Mouse (Mus musculus) monocyte, adult 2 months (primary cell): Measurements from ENCODE around the gene Ube2a.
"Not testable (repeated sequence)": the region's sequence is repeated elsewhere in the genome, so short reads cannot be mapped to it uniquely, and the experiment has no call there.

Experiments used
- DNase-seq, 2 experiments: peaks; one replicate each; pipeline ENCODE4 v3.0.0; 2022; ENCODE audit warnings: low spot score in 2 of 2, low read depth in 1 of 2

The Ube2a gene

DNA sequence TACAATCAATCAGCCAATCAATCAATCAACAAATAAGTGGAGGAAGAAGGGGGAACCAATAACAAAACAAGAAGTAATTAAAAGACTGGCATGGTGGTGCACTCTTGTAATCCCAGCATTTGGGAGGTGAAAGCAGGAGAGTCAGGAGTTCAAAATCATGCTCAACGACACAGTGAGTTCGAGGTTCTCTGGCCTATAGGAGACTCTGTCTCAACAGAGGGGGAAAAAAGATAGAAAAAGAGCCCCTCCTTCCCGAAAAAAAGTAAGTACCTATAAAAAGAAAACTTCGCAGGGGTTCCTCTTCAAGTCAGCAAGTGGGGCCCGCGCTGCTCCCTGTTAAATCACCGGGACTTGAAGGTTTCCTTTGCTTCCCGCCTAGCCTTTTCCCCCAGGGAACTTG is at the start of gene Ube2a, which contains the start of gene C330007P06Rik:
Ube2a (plus strand) TSS at position 136 of the 400 bp plus-strand sequence.
C330007P06Rik (minus strand) TSS at position 347 of the 400 bp plus-strand sequence.
- DNase-seq, result no peak

DNA sequence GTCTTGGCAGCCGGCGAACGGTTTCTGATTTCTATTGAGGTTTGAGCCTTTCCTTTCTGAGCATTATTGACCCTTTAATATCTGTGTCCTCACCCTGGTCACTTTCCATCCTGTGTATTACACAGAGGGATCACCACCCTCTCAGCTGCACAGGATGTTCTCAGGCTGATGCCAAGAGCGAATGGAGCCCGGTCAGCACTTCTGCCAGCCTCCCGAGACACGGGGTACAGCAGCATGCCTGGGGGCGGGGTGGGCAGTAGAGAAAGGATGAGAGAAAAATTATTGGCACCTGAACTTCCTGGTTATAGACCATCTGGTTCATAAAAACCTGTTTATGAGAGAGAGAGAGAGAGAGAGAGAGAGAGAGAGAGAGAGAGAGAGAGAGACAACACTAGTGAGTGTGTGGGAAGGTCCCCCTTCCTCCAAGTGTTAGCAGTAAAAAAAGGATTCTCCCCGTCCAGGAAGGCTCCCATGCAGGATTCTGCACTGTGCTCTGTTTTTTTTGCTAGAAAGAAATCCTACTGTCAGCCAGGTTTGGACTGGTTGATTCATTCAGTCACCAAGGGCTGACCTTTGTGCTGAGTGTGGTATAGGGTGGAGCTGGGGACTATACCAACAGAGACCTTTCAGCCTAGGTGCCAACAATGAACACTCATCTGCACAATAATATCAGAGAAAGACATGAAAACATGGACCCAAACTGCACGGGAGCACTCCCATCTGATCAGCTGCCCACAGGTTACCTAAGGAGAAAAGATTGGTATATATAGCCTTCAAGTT is 49.6 kb upstream of the Ube2a start:
- no peak for DNase-seq

DNA sequence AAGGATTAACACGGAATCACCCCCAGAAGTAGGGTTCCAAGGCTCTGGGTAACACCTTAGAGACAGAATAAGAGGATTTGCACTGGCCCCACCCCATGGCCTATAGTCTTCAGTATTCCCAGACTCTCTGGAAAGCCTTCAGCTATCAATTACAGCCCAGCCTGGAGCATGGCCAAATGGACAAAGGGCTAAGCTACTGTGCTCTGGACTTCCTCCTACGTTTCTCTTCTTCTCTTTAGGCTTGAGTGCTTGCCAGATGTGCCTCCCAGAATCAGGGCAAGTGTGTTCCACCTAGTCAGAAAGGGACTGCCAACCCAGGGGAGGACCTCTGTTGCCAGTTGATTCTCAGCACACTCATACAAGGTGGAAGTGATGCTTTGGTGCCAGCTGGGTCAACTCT is 48.7 kb upstream of the Ube2a start:
- DNase-seq, result no peak

DNA sequence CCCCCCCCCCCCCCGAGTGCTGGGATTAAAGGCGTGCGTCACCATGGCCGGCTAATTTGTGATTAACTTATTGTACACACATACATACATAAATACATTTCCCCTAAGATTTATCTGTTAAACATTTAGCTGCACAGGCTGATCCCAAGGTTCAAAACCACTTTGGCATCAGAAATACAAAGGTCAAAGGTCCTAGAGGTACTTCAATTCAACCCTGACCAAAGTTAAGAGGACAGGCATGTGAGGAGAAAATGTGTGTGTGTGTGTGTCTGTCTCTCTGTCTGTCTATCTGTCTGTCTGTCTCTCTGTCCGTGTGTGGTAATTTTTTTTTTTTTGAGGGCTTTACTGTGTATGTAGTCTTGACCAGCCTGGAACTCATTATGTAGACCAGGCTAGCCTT is 46.8 kb upstream of the Ube2a start:
- no peak for DNase-seq

DNA sequence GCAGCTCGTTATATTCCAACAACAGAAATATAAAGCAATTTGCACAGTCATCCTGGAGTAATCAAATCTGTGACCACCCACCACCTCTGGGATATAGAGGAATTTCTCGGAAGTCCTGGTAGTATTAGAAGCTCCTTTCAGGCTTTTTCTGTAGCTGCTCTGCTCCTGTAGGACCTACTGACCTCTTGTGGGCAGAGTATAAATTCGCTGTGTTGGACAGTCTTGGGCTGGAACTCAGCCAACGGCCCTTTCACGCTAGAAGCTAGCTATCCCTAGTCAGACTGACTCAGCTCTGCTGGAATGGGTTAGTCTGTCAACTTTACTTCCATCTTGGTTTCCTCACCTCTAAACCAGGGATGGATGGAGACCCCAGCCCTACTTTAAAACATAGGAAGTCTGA is 43.4 kb upstream of the Ube2a start:
- no peak for DNase-seq

DNA sequence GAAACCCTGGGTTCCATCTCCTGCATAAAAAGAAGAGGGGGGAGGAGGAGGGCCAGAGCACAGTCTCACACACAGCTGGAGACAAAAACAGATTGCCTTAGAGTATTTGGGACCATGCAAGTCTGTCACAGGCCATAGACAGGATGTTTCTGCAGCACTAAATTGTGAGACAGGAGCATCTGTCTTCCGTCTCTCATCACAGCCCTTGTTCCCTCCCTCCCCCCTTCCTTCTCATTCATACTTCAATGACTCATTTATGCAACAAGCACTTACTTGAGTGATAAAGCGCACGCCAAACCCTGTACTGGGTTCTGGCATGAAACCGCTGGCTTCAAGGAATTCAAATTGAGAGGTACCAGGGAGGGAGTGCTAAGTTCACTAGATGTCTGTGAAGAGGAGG is 42.1 kb upstream of the Ube2a start:
- no peak for DNase-seq

DNA sequence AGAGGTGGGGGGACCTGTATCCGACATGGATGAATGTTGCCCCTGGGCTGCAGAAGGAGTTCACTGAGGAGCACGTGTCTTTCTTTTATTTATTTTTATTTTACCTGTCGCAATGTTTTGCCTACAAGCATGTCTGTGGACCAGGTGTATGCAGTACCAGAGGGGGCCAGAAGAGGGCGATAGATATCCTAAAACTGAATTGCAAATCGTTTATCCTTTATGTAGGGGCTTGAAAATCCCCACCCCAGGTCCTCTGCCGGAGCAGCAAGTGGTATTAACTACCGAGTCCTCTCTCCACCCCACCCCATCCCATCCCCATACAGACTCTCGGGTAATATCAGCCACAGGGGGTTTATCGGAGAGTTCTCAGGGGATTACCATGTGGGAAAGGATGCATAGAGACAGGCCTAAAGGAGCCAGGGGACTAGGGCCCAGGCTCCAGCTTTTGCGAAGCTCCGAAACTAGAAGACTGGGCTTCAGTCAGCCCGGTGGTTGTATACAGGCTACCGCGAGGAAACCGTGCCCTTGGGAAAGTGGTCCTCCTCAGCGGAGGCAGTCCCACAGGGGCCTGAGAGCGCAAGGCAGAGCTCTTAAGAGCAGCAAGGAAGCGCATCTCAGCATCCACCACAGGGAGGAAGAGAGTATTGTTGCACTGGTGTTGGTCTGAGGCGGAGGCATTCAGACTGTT is 40.2 kb upstream of the Ube2a start:
- DNase-seq, result peak in 1 of 2 experiments; percentile 32

DNA sequence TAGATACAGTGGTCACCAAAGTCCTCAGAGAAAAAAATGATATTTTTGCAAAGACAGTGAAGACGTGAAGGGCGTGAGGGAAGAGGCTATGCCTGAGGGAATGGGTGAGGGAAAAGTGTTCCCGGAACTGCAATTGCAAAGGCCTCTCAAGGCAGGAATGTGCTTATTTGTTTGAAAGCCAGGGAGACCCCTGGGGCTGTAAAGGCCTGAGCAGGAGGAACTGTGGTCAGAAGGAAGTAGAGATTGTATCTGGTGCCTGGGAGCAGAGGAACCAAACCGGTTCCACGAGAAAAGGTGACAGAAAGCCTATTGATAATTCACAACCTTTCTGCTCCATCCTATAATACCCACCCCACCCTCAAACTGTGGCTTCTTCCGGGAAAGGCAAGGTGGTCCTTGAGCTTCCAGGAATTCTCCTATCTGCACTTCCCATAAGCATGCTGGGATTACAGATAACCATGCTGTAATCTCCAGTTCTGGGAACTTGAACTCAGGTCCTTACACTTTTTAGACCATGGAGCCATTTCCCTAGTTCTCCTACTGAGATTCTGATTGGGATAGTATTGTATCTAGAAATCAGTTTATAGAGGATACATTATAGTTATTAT is 36.5 kb upstream of the Ube2a start:
- DNase-seq, result no peak

DNA sequence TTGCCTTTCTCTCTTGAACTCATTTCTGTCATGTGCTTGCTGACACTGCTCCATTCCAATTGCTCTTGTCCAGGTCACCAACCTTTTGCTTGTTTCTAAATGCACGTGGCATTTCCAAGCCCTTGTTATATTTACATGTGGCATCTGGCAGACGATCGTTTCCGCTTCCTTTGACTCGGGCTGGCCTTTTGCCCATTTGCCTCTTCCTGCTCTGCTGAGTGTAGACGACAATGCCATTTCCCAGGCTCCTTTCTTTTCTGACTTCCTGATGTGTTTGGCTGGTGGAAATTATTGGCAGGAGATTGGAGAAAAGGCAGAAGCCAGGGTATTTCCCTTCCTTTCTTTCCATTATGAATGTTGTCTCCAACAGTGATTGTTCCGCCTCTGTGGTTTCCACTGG is 34.3 kb upstream of the Ube2a start:
- no peak for DNase-seq

DNA sequence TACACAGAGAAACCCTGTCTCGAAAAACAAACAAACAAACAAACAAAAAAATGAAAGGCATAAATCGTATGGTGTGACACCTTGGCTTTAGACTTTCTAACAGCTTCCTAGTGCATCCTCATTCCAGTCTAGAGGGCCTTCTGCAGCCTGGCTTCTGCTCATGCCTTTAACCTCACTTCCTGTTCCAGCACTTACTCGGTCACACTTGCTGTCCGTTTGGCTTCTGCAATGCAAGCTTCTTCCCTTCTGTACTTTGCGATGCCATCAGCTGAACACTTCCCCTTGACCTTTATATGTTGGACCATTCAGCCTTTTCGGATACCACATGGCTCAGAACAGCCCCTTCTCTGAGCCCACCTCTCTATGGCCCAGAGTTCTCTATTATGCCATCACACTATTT is 32.0 kb upstream of the Ube2a start:
- no peak for DNase-seq

DNA sequence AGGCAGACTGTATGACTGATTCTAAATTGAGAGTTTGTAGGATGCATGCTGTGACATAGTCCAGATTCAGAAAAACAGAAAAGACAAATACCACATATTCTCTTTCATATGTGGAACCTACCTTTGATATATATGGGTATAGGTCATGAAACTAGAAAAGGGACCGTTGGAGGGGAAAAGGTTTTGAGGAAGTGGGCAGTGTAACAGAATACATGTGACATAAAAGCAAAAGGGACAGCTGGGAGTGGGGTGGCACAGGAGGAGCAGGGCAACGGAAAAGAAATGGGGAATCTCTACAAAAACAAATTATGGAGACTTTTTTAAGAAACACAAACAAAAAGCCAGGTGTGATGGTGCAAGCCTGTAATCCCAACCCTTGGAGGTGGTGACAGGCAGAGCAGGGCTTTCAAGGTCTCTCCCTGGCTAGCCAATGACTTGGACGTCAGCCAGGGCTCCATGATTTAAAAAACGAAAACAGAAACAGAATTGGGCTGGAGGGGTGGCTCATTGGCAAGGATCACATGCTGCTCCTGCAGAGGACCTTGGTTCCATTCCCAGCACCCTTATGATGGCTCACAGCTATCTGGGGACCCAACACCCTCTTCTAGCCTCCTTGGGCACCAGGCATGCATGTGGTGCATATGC is 30.2 kb upstream of the Ube2a start:
- DNase-seq, result no peak

DNA sequence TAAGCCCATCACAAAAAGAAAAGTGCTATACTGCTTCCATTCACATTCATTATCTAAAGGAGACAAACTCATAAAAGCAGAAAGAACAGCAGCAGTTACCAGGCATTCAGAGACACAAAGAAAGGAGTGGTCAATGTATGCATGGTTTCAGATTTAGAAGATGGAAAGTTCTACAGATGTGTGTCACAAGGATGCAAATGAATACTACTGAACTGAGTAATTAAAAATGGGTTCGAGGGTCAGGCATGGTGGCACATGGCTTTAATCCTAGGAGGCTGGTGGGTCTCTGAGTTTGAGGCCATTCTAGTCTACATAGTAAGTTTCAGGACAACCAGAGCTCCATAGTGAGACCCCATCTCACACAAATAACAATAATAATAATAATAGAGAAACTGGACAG is 26.5 kb upstream of the Ube2a start:
- DNase-seq, result no peak

DNA sequence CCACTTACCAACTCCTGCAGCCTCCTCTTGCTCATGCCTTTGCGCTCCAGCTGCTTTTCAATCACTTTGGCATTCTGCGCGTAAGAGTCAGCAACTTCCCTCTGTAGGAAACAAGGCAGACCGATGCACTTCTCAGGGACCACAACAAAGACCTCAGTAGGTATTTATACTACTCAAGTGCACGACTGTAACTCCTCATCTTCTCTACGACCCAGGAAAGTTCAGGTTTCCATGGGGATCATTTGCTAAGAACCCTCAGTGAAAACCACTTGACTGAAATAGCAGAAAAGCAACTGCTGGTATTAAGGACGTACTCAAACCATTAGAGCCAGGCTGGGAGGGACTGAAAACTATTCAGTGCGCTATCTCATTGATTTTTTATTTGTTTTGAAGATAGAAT is 21.1 kb upstream of the Ube2a start:
- DNase-seq, result no peak

DNA sequence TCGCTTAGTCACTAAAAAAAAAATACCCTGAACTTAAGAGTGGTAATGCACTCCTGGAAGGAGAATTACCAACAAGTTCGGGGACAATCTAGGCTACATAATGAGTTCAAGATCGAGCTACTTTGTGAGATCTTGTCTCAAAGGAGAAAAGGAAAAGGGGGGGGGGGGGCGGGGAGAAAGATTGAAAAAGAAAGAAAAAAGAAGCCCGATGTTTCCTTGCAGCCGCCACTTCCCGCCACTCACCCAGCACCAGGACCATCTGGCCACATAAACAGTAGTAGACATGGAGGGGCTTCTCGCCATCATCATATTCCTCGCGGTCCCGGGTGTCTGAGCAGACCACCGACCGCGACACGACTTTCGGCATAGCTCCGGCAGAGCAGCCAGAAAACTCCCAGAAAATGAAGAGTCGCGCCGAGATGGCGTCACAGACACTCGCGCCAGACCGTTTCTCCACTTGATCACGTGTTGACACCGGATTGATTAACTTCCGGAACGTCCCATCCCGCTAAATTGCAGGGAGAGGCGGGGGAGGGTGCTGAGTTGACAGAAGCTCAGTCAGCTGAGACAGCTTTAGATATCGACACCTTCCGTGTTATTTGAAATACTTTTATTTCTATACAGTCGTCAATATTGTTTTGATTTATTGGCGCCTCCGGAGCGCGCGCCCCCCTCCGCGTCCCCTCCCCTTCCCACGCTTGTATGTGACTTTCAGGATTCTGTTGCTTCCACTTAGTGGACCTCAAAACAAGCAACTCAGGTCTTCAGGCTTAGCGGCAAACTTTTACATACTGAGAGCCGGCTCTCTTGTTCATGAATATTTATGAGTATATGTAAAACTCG is 9.7 kb upstream of the Ube2a start:
- peak; percentile 55 to 66 for DNase-seq

DNA sequence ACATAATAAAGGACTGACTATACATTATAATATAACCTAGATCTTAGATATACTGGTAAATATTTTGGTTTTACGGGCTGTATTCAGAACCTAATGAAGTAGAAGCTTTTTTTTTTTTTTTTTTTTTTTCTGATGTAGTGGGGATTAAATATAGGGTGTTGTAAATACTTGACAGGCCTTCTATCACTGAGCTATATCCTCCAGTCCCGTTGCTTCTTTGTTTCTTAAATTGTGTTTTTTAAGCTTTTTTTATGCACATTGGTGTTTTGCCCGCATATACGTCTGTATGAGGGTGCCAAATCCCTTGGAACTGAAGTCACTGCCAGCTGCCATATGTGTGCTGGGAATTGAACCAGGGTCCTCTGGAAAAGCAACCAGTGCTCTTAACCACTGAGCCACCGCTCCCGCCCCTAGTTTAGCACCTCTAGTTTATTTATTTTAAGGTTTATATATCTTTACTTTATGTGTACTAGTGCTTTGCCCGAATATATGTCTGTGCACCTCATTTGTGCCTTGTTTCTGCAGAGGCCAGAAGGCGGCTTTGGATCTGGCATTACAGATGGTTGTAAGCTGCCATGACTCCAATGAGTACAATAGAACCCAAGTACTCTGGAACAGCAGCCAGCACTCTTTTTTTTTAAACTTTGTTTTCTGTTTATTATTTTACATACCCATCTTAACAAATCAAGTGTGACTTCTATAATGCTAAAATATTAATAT is 8.9 kb upstream of the Ube2a start:
- DNase-seq, result no peak

DNA sequence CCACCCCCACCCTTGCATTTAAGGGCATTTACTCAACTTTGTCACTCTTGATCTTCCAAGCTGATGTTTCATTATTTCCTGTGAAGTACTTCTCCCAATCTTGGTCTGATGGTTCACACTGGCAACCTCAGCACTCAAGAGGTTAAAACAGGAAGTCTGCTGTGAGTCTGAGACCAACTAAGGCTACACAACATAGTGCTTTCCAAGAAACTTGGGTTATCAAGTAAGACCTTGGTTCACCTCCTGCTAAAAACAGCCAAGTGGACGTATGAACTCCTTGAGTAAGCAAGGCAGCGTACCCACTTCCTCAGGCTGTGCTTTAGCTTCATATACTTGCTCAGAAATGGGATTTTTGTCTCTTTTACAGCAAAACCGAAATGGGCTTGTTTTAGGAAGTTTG is 3.3 kb upstream of the Ube2a start:
- no peak for DNase-seq

DNA sequence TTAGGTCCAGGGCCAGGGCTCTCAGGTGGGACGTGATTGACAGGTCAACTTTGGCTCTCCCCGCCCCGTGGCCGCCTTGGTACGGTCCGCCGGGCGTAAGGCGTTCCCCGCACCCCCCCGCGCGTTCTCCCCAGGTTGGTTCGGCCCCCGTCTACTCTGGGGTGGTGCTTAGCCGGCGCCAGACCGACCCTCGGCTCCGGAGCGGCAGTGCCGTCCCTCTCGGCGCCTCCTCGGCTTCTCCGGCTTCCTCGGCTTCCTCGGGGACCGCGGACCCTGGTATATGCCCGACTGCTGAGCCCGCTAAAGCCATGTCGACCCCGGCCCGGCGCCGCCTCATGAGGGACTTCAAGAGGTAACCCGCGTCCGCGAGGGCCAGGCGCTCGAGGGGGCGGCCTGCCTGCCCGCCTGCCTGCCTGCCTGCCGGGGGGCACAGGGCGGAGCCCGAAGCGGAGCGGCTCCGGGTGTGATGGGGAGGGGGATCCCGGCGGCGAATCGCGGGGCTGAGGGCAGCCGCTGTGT is 537 bp downstream of the Ube2a start:
- DNase-seq, result peak; percentile 39 to 65

DNA sequence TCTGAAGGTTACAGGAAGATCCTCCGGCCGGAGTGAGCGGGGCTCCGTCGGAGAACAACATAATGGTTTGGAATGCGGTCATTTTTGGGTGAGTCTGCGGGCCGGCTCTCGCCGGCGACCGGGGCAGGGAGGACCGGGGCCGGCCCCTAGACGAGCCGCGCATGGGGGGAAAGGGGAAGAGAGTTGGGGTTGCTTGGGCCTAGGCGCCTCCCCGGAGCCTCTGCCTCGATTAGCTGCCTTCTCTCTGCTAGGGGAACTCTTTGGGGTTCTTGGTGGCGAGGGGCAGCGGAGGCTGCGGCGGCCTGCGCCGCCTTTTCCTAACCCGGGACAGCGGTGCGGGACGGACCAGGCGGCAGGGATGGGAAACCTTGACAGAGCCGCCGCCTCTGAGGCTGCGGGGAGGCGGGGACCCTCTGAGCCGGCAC is 1.0 kb downstream of the Ube2a start:
- peak in 1 of 2 experiments; percentile 8 for DNase-seq

DNA sequence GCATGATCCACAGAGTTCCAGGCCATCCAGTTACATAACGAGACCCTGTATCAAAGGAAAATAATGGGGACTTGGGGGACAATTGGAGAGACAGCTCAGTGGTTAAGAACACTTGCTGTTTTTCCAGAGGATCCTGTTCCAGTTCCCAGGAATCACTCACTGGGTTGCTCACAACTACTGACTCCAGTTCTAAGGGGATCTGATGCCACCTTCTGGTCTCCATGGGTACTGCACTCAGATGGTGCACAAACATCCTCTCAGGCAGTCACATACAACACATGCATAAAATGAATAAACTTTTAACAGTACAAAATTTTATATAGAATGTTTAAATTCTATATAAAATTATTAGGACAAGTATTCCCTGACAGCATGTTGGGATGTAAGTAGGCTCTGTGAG is 11.0 kb downstream of the Ube2a start:
- DNase-seq, result no peak

DNA sequence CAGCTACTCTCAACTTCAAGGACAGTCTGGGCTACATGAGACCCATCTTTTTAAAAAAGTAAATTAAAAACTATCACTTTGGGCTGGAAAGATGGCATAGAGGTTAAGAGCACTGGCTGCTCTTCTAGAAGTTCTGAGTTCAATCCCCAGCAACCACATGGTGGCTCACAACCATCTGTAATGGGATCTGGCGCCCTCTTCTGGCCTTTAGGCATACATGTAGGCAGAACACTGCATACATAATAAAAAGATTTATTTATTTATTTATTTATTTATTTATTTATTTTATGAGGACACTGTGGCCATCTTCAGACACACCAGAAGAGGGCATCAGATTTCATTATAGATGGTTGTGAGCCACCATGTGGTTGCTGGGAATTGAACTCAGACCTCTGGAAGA is 25.2 kb downstream of the Ube2a start:
- not testable (repeated sequence) for DNase-seq
